Mouse (Mus musculus) kidney, embryonic 14.5 days (tissue): ENCODE data around the gene Harbi1. TPM values are rescaled to one million over a fixed set of nuclear protein-coding genes. Genes with fewer than 3 reads are reported as not detected.
"Not testable (repeated sequence)": the region's sequence is repeated elsewhere in the genome, so short reads cannot be mapped to it uniquely, and the experiment has no call there.

Source experiments
- ATAC-seq: fragments of 200-750 bp; cut with Nextera tagmentation; 2 replicates; pipeline ENCODE4 v1.8.0; 2017; ENCODE audit warnings: moderate number of reproducible peaks, mild to moderate bottlenecking, moderate TSS enrichment, moderate library complexity; ENCODE audit not compliant: low FRiP score, low TSS enrichment
- H3K27ac ChIP-seq: fragments of 300-500 bp; sonication (generic); 2 replicates; pipeline ENCODE4 v1.5.1; 2014; ENCODE audit warnings: low read depth, mild to moderate bottlenecking, low read length, moderate library complexity, mixed read lengths
- H3K27me3 ChIP-seq: fragments of 300-500 bp; sonication (generic); 2 replicates; pipeline ENCODE4 v1.6.1; 2014; ENCODE audit warnings: mild to moderate bottlenecking, low read length; ENCODE audit not compliant: control insufficient read depth, insufficient read depth
- H3K36me3 ChIP-seq: fragments of 300-500 bp; sonication (generic); 2 replicates; pipeline ENCODE4 v1.6.1; 2014; ENCODE audit warnings: low read length, mixed read lengths; ENCODE audit not compliant: control insufficient read depth, insufficient read depth
- H3K4me1 ChIP-seq: fragments of 300-500 bp; sonication (generic); 2 replicates; pipeline ENCODE4 v1.6.1; 2014; ENCODE audit warnings: low read length, mixed read lengths; ENCODE audit not compliant: control insufficient read depth, insufficient read depth
- H3K4me2 ChIP-seq: fragments of 300-500 bp; sonication (generic); replicated peaks from 2 replicates; pipeline ENCODE4 v1.6.1; 2014; ENCODE audit warnings: low read depth, mild to moderate bottlenecking, low read length
- H3K4me3 ChIP-seq: fragments of 300-500 bp; sonication (generic); 2 replicates; pipeline ENCODE4 v1.5.1; 2014; ENCODE audit warnings: mild to moderate bottlenecking, low read length
- H3K9ac ChIP-seq: fragments of 300-500 bp; sonication (generic); 2 replicates; pipeline ENCODE4 v1.6.1; 2014; ENCODE audit warnings: low read depth, mild to moderate bottlenecking, low read length, moderate library complexity
- H3K9me3 ChIP-seq: fragments of 300-500 bp; sonication (generic); 2 replicates; pipeline ENCODE4 v1.6.1; 2016; ENCODE audit warnings: low read length; ENCODE audit not compliant: control insufficient read depth
- WGBS: fragments of 180-500 bp; shearing (Covaris S2); extraction: QIAGEN DNeasy Blood & Tissue Kit; methylation state at CpG from one replicate; pipeline ENCODE4 v1.1.7; 2014; 5-methylcytosine and 5-hydroxymethylcytosine counted together
- polyA plus RNA-seq: library from polyadenylated mRNA; unstranded; fragments of >200 nt; fragmentation: Nextera tagmentation; extraction: Ambion mirVana; gene quantifications from 2 replicates; pipeline ENCODE4 v1.2.1, GENCODE M21; 2014

Harbi1 gene
- polyA plus RNA-seq, 1 experiment from 2014 or later = 21.2 TPM

DNA sequence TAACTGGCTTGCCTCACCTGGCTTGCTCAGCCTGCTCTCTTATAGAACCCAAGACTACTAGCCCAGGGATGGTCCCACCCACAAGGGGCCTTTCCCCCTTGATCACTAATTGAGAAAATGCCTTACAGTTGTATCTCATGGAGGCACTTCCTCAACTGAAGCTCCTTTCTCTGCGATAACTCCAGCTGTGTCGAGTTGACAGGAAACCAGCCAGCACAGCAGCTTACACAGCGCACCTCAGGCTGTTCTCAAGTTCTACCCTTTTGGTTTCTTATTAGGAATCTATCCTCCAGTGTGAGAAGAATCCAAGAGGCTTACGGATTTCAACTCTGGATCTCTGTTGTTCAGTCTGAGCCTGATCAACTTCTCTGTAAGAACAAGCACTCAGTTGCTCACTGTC lies 14.8 kb downstream of the Harbi1 start:
- not testable (repeated sequence) for H3K36me3 ChIP-seq, H3K4me3 ChIP-seq, H3K27me3 ChIP-seq, H3K9ac ChIP-seq, H3K9me3 ChIP-seq, H3K4me1 ChIP-seq, ATAC-seq, H3K4me2 ChIP-seq, H3K27ac ChIP-seq
- 63% methylated on average over 4 of the region's 4 CpGs for WGBS

DNA sequence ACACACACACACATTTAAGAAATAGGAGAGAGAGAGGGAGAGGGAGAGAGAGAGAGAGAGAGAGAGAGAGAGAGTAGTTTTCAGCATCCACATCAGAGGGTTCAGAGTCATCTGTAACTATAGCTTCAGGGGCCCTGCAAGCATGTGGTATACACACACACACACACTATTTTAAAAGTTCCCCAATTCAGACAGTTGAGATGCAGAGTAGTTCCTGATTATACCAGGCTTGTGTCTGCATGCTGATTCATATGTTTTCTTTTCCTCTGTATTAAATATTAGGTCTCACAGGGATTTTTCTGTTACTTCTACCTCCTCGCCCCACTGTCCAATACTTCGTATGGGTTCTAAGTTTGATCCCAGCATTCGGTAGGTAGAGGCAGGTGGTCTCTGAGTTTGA lies 16.4 kb downstream of the Harbi1 start:
- no peaks in the 10 kb centered on the region for H3K4me1 ChIP-seq
- H3K27me3 ChIP-seq = no peaks in the 10 kb centered on the region
- H3K4me2 ChIP-seq = no peak overlapping the region
- WGBS = 91% methylated on average over 3 of the region's 3 CpGs
- H3K4me3 ChIP-seq = no peak overlapping the region
- ATAC-seq = no peak
- no peak overlapping the region for H3K9ac ChIP-seq
- no peaks in the 10 kb centered on the region for H3K36me3 ChIP-seq
- H3K27ac ChIP-seq = no peak overlapping the region
- no peaks in the 10 kb centered on the region for H3K9me3 ChIP-seq

DNA sequence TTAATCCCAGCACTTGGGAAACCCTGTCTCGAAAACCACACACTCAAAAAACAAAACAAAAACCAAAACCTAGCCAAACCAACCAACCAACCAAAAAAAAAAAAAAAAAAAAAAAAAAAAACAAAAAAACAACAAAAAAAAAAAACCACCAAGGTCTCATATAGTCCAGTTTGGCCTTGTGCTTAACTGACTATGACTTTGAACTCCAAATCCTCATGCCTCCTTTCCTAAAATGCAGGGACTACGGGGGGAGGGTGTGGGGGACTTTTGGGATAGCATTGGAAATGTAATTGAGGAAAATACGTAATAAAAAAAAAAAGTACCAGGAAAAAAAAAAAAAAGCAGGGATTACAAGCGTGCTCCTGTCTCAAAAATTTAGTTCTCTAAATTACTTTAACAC lies 18.9 kb downstream of the Harbi1 start:
- Histone ChIP-seq H3K4me1 (no peaks in the 10 kb centered on the region), H3K4me2 (peak overlapping the region; percentile 62), H3K4me3 (peak overlapping the region; percentile 98), H3K36me3 (no peaks in the 10 kb centered on the region), H3K27ac (no peak overlapping the region), H3K27me3 (no peaks in the 10 kb centered on the region), H3K9me3 (no peaks in the 10 kb centered on the region), H3K9ac (peak overlapping the region; percentile 94; the same call in 1 of the 2 replicates)
- peak; percentile 43; the same call in 1 of the 2 replicates for ATAC-seq
- 19% methylated on average over 4 of the region's 4 CpGs for WGBS

DNA sequence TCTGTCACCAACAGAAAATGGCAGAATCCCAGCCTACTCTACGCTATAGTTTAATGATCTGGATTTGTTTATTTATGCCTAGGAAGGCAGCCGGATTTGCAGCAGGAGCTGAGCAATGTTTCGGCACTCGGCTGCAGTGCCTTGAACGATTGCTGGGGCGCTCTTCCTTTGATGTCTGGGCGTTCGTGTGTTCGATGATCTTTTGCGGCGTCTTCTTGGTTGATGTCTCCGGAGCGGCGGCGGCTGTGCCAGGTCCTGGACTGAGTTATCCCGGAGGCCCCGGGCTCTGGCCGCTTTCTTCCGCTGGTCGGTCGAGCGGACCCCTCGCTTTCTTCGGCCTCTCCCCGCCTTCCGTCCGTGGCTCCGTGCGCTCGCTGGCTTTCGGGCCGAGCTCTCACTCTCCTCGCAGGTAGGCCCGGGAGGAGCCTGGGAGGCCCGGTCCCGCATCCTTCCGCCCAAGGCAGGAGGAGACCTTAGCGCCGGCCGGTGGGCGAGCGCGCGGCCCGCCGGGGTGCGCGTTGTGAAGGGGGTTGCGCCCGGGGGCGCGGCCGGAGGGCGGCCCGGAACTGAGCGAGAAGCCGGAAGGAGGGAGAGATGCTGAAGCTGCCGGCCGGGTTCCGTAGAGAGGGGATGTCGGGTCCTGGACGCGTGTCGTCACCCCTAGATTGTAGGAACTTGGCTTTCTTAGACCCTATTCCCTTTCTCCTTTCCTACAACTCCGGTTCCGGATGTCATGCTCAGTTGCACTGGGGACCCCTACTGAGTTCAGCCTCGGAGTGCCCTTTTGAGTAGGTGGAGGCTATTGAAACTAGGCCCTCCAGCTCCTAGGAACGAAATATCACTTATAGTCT lies 19.5 kb downstream of the Harbi1 start, which contains the start of gene Ambra1:
Ambra1 (plus strand) TSS at position 164 of the 851 bp plus-strand sequence.
- H3K4me1 ChIP-seq = no peaks in the 10 kb centered on the region
- peak within 1 kb of the TSS; percentile 89 for H3K27ac ChIP-seq
- peak within 1 kb of the TSS; percentile 94 for H3K9ac ChIP-seq
- peak; percentile 90 for ATAC-seq
- H3K4me3 ChIP-seq = peak within 1 kb of the TSS; percentile 98
- H3K27me3 ChIP-seq = no peaks in the 10 kb centered on the region
- WGBS = under 1% methylated on average over 65 of the region's 68 CpGs
- peak within 1 kb of the TSS; percentile 62 for H3K4me2 ChIP-seq
- H3K36me3 ChIP-seq = no peaks in the 10 kb centered on the region
- no peaks in the 10 kb centered on the region for H3K9me3 ChIP-seq

DNA sequence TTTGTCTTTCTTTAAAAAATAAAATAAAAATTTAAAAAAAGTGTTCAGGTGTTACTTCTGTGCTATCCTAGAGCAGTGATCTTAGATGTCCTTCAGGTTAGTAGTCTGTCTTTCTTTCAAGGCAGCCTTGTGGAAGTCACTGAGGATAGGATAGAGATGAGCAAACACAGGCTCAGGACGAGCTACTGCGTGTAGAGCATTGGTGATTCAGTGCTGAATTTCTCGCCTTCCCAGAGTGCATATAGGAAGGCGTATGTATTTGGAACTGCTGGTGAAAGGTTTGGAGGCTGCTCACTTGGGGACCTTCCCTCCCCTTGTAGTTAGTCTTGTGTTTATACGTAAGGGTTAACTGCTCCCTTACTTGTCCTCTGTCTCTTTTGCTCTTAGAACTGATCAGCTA lies 24.6 kb downstream of the Harbi1 start:
- no peaks in the 10 kb centered on the region for H3K4me1 ChIP-seq
- no peak for ATAC-seq
- H3K36me3 ChIP-seq = no peaks in the 10 kb centered on the region; the same call in 1 of the 2 replicates
- H3K27me3 ChIP-seq = no peaks in the 10 kb centered on the region
- no peak overlapping the region for H3K9ac ChIP-seq
- 90% methylated on average over 5 of the region's 5 CpGs for WGBS
- no peak overlapping the region for H3K4me2 ChIP-seq
- no peaks in the 10 kb centered on the region for H3K9me3 ChIP-seq
- H3K27ac ChIP-seq = no peak overlapping the region
- H3K4me3 ChIP-seq = no peak overlapping the region

DNA sequence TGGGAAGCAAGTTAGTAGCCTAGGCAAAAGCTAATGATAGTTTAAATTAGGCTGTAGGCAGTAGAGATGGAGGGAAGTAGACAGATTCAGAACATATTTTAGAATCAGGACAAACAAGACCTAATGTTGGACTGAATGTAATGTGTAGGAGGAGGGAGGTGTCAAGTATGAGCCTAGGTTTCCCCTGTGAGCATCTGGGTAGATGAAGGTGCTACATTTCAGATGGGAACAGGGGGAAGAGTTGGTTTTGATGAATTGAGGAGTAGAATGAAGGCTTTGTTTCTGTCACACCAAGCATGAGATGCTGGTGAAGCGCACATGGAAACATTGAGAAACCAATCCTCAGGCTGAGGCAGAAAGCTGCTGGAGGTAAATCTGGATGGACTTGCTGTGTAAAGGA lies 28.9 kb downstream of the Harbi1 start:
- no peak overlapping the region for H3K4me2 ChIP-seq
- no peak for ATAC-seq
- H3K4me1 ChIP-seq = no peaks in the 10 kb centered on the region
- H3K36me3 ChIP-seq = no peaks in the 10 kb centered on the region; the same call in 1 of the 2 replicates
- H3K27me3 ChIP-seq = no peaks in the 10 kb centered on the region
- no peak overlapping the region for H3K4me3 ChIP-seq
- 97% methylated on average over 1 of the region's 1 CpGs for WGBS
- no peaks in the 10 kb centered on the region for H3K9me3 ChIP-seq
- H3K27ac ChIP-seq = no peak overlapping the region
- H3K9ac ChIP-seq = no peak overlapping the region

DNA sequence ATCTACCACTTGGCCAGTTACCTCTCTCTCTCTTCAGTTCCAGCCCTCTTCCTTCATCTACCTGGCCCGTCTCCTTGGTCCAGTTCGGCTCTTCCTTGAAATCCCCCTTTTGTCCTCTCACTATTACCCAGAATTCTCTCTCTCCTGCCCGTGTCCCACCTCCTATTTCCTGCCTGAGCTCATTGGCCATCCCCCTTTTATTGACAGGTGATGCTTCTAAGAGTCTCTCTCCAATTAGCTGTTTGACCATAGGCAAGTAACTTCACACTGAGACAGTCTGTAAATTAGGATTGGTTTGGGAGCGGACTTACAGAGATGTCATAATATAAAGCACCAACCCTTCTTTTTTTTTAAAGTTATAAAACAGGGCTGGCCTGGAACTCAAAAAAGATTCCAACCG lies 34.0 kb downstream of the Harbi1 start:
- no peaks in the 10 kb centered on the region for H3K27me3 ChIP-seq
- ATAC-seq = no peak
- H3K36me3 ChIP-seq = no peaks in the 10 kb centered on the region
- no peak overlapping the region for H3K9ac ChIP-seq
- no peak overlapping the region for H3K4me2 ChIP-seq
- H3K9me3 ChIP-seq = no peaks in the 10 kb centered on the region
- no peaks in the 10 kb centered on the region for H3K4me1 ChIP-seq
- H3K27ac ChIP-seq = no peak overlapping the region
- H3K4me3 ChIP-seq = no peak overlapping the region
- WGBS = 86% methylated on average over 5 of the region's 5 CpGs

DNA sequence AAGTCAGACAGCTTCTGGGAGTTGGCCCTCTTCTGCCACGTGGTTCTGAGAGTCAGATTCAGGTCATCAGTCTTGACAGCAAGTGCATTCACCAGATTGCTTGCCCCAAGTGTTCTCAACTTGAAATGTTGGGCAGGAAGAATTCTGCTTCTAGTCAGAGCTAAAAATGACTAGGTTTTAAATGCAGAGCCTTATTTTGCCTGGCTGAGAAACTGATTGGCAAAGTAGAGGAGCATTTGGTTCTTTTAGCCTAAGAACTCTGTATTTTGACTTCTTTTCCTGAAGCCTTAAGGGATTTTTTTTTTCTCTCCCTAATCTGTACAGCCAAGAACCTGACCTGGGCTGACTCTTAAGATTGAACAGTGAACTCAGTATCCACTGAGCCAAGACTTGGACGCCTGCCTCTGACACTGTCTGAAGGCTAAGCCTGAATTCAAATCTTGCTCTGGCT lies 39.2 kb downstream of the Harbi1 start:
- Histone ChIP-seq H3K27me3 (no peaks in the 10 kb centered on the region), H3K4me1 (no peaks in the 10 kb centered on the region), H3K27ac (no peak overlapping the region), H3K9ac (no peak overlapping the region), H3K36me3 (no peaks in the 10 kb centered on the region), H3K9me3 (no peaks in the 10 kb centered on the region), H3K4me2 (no peak overlapping the region), H3K4me3 (no peak overlapping the region)
- no peak for ATAC-seq
- WGBS = 57% methylated on average over 2 of the region's 2 CpGs
